Mouse (Mus musculus) 416B (cell line): ENCODE measurements around the gene Trir.

Source experiments
- DNase-seq: peaks from one replicate; pipeline ENCODE4 v3.0.0; 2011; ENCODE audit warnings: low read depth

The Trir gene

GRCm38 (mm10) chr8:85036718-85037365 is 10.2 kb downstream of the Trir start, which contains the start of gene Tnpo2:
Gene Tnpo2, plus strand, starts transcription at chr8:85036915.
- DNase-seq: peak; percentile 99

GRCm38 (mm10) chr8:85037366-85037680 is 10.7 kb downstream of the Trir start:
- no peak for DNase-seq

GRCm38 (mm10) chr8:85037681-85038531 is 11.3 kb downstream of the Trir start:
- DNase-seq: peak; percentile 56

- DNase-seq: no peak
These were observed 17.0 kb downstream of the Trir start for GRCm38 (mm10) chr8:85043619-85044018.

- peak; percentile 34 for DNase-seq
These were observed 30.7 kb downstream of the Trir start for GRCm38 (mm10) chr8:85057367-85057766.

GRCm38 (mm10) chr8:85059879-85060616 is 33.4 kb downstream of the Trir start, which contains the start of gene Fbxw9:
Gene Fbxw9, plus strand, starts transcription at chr8:85060055.
- peak; percentile 93 for DNase-seq

GRCm38 (mm10) chr8:85062603-85063002 is 36.0 kb downstream of the Trir start:
- no peak for DNase-seq

GRCm38 (mm10) chr8:85065213-85065612 is 38.6 kb downstream of the Trir start:
- no peak for DNase-seq

GRCm38 (mm10) chr8:85067155-85067554 is 40.5 kb downstream of the Trir start:
- DNase-seq: no peak

GRCm38 (mm10) chr8:85067982-85068381 is 41.4 kb downstream of the Trir start, which contains the start of gene Gm5741:
Gene Gm5741, minus strand, starts transcription at chr8:85067982.
- no peak for DNase-seq

GRCm38 (mm10) chr8:85071041-85071440 is 44.4 kb downstream of the Trir start:
- peak; percentile 82 for DNase-seq

- peak; percentile 93 for DNase-seq
These were observed 45.1 kb downstream of the Trir start, which contains the start of gene Dhps for GRCm38 (mm10) chr8:85071514-85072281. Gene Dhps, plus strand, starts transcription at chr8:85071757.

- DNase-seq: peak; percentile 66
These were observed 45.8 kb downstream of the Trir start for GRCm38 (mm10) chr8:85072364-85072929.

GRCm38 (mm10) chr8:85073041-85073612 is 46.5 kb downstream of the Trir start:
- no peak for DNase-seq

GRCm38 (mm10) chr8:85074167-85074566 is 47.5 kb downstream of the Trir start:
- no peak for DNase-seq

GRCm38 (mm10) chr8:85074617-85075016 is 48.0 kb downstream of the Trir start:
- no peak for DNase-seq

GRCm38 (mm10) chr8:85076001-85076400 is 49.4 kb downstream of the Trir start:
- no peak for DNase-seq

- DNase-seq: peak; percentile 89
These were observed 50.4 kb downstream of the Trir start for GRCm38 (mm10) chr8:85076993-85077392.
